Mouse (Mus musculus) layer of hippocampus, adult 11-12 months (tissue): Measurements from ENCODE around the gene Synrg.

Experiments used
- DNase-seq: peaks from one replicate; pipeline ENCODE4 v3.0.0; 2022; ENCODE audit warnings: low spot score

Synrg gene

DNA sequence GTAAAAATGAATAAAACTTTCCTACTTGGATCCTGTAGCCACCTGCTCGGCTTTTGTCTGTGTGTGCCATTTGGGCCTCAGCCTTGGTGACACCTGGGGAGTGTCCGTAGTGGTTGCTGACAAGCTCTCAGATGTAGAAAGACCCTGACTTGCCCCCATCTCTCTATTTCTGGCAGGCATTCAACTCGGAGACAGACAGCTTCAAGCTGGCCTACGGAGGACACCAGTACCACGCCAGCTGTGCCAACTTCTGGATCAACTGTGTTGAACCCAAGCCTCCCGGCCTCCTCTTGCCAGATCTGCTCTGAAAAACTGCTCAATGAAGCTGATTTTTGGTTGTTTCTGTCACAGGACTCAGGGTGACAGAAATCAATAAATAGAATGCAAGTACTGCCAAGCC is 76.4 kb downstream of the Synrg start:
- no peak for DNase-seq

DNA sequence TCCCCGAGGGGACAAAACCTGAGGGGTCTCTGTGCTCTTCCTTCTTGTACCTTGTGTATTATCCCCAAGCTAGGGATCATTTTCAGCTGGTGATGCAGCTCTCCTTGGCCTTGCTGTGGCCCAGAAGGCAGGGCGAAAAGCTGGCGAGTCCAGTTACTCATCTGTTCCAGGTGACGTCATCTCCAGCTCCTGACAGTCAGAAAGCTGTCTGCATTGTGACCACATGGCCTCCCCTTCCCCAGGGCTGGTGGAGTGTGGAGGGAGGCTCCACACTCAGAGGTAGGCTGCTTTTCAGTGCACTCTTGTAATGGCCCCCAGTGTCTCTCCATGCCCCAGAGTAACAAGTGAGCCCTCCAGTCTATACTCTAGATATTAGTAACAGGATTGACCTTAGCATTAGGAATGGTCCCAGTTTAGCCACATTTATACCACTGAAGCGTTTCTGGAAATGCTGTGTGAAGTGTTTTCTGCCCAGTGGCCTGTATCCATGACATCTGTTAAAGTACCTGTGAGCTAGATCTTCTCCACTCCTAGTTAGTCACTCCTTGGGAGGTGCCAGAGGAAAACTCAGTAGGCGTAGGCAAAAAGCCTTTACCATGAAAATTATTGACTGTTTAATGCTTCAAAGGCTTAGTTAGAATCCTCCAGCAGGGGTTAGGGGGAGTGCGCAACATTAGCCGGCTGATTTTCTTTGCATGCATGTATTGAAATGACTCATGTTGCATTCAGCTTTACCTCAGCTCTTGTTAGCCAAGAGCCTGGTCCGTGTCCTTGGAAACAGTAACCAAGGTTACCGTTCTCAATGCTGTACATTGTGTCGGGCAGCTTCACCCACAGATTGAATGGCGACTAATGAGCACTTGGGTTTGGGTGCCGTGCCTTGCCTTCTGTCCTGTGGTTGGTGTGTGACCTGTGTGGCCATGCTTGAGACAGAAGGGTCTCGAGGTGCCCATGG is 78.9 kb downstream of the Synrg start:
- peak; percentile 73 for DNase-seq

DNA sequence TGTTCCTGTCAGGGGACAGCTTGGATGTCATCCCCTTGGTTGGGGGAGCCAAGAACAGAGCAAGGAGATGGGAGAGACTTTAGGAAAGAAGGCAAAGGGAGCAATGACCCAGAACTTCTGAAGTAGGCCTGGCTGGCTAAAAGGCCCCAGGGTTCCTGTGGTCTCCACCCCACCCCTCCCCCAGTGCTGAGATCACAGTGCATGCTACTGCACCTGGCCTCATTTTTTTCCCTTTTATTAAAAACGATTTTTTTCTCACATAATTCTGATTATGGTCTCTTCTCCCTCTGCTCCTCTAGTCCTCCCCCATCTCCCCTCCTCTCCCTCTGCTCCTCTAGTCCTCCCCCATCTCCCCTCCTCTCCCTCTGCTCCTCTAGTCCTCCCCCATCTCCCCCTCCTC is 80.8 kb downstream of the Synrg start:
- no peak for DNase-seq

DNA sequence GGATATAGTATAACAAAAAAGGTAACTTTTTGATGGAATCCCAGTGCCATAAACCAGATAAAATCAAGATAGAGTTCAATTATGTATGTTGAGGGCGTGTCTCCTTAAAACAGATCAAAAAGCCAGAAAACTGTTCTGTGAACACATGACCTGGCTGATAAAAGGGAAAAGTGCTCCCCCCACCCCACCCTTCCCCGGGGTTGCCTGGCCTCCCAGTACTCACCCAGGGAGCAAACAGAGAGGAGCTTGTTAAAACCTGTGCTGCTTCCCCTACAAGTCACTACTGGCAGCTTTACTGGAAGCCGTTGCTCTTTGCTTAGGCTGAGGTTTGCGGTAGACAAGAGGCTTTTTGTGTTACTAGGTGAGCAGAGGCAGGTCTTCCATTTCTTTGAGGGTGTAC is 83.0 kb downstream of the Synrg start:
- no peak for DNase-seq

DNA sequence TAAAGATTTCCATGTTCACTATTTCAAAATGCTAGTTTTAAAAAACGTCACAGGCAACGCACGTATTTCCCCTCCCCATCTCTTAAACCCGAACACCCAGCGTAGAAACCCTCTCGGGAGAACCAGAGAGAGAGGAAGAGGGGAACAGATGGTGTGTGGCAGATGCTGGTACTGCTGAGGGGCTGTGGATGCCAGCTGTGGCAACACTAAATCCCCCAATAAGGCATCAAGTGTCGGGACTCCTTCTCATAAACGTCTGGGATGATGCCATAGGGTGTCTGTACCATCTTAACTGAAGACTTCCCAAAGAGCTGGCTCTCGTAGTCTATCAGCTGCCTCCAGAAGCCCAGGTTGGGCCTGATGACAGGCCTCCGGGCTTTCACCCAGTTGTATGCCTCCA is 84.2 kb downstream of the Synrg start:
- DNase-seq: no peak

DNA sequence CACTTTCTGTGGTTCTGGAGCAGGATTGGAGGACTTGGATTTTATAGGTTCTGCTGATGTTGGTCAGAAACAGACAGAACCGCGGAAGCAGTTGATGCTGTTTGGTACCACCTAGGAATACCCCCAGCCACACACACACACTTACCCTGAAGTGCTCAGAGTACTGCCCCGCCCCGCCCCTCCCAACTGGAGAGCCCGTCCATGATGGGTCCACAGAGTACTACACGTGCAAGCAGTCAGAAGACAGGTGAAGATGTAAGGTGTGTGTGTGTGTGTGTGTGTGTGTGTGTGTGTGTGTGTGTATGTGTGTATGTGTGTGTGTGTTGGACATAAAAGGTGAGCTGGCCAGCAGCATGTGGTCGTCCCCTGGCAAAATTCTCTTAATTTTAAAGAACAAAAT is 88.8 kb downstream of the Synrg start:
- no peak for DNase-seq

DNA sequence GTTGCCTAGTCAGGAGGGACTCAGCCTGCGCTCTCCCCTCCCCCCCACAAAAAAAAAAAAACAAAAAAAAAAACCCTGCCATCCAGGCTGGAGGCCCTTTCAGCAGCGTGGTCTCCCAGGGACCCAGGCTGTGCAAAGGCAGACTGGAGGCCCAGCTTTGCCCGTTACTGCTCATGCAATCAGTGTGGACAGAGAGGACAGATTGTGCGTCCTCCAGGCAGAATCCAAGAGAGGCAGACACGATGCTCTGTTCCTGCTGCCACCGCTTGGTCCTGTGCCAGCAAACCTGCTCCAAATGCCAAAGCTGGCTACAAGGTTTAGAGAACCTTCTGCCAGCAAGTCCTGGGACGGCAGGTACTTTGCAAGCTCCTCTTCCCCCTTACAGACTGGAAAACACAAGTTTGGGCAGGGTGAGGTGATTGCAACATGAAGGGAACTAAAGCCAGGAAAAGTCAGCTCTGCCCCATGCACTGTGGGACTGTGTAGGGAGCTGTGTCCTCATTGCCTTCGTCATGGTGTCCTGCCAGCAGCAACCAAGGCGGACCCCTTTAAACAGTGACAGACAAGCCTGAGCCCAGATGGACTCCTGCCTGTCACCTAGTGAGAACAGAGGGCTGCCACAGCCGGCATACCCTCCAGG is 89.4 kb downstream of the Synrg start:
- DNase-seq: peak; percentile 74

DNA sequence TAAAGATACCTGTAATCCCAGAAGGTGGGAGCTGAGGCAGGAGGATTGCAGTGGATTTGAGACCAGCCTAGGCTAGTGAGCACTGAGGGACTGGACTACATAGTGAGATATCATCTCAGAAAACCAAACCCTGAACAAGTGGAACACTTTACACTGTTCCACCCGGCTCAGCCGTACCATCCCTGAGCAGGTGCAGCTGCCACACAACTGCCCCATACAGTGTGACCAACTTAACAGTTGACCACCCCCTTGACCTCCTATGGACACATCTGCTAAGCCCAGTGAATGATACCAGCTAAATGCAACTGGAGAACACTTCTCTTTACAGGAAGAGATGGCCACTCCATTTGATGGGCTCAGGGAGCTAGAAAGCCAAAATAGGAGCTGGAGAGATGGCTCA is 93.2 kb downstream of the Synrg start:
- no peak for DNase-seq

DNA sequence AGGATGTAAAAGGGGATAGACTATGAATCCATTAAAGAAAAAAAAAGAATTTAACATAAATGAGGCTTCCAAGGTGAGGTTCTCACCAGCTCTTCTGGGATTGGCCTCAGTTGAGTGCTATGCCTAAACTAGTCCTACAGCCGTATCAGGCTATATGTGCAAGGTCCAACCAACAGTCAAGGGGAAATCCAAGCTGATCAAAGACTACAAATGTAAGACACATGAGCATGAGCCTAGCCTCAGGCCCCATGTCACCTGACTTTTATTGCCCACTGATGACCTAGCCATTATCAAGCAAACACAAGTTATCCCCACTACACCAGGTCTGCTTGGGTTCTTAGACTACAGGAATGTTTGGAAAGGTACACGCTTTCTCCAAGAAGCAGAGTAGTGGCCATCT is 95.6 kb downstream of the Synrg start:
- no peak for DNase-seq

DNA sequence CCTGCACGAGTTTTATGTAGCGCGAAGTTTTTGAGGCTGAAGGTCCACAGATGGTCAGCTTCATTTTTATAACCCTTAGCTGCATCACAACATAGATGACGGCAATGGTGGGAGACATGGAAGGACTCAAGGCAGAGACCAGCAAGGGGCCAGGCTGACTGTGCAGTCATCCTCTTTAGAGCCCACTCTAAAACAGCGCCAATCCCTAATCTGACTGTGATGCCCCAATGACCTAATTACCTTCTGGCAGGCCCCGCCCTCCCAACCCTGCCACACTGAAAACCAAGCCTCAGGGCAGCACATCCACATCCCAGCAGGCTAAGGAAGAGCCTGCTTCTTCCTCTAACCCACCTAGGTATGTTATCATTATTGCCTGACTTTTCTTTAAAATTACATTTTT is 96.4 kb downstream of the Synrg start:
- DNase-seq: no peak

DNA sequence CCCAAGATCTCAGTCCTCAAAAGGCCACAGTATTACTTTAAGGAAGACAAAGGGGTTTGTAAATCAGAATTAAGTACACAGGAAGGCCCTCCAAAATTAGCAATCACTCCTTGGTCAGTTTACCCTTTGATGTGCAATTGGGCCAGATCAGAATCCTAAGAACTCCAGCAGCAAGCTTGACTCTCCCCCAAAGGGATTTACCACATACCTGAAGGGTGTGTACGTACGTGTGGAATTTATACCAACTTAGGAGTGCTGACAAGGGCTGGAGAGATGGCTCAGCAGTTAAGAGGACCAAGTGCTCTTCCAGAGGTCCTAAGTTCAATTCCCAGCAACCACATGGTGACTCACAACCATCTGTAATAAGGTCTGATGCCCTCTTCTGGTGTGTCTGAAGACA is 97.7 kb downstream of the Synrg start:
- DNase-seq: no peak

DNA sequence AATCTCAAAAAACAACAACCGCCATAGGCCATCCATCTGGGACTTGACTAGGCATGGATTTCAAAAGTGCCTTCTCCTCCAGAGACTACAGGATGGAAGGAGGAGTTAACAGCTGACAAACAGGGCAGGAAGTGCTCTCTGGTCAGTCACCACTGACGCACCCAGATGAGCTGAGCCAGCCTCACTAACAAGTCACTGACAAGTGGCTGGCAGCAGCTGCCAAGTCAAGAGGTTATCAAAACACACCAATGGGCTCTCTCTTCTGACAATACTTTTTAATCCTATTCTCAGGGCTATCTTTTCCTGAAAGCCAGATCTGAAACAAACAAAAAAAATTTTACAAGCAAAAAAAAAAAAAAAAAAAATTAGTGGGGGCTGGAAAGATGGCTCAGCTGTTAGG is 98.6 kb downstream of the Synrg start:
- DNase-seq: no peak

DNA sequence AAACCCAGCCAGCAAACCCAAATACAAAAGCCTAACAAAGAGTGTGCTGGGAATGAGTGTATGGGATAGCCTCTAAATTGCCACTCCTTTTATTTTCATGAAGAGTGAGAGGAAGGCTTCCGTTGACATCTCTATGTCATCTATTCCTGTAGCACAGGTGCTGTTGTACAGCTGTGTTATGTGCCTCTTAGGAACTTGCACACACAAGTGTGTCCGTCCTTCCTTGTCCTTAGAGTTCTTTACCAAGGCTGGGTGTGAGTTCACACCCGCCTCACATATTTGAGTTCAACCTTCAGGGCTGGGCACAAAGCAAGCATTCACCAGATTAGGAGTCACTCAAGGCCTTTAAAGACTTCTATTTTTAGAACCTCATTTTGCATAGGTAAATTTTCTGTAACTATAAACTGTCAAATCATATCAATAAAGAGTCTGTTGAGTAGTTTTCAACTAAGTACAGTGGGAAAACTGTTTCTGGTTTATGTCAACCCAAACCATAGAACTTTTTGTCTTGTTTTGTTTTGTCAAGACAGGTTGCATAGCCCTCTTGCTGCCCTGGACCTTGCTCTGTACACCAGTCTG is 99.5 kb downstream of the Synrg start:
- no peak for DNase-seq

DNA sequence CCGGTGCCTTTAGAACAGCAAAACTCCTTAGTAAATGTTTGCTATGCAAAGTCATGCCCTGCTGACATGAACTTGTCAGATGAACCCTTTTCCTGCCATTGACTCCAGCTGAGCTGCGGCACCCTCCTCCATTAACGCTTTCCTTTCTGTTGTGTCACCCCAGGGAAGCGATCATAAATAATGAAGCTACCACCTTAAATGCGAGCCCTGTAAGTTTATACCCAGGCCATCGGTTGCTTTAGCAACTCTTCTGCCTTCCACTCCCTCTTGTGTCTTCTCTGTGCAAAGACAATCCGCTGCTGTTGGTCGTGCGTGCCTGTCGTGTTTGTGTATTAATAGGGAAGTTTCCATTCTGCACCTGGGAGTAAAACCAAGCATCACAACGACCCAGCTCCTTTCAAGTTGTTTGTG is 101.8 kb downstream of the Synrg start:
- DNase-seq: peak; percentile 41

DNA sequence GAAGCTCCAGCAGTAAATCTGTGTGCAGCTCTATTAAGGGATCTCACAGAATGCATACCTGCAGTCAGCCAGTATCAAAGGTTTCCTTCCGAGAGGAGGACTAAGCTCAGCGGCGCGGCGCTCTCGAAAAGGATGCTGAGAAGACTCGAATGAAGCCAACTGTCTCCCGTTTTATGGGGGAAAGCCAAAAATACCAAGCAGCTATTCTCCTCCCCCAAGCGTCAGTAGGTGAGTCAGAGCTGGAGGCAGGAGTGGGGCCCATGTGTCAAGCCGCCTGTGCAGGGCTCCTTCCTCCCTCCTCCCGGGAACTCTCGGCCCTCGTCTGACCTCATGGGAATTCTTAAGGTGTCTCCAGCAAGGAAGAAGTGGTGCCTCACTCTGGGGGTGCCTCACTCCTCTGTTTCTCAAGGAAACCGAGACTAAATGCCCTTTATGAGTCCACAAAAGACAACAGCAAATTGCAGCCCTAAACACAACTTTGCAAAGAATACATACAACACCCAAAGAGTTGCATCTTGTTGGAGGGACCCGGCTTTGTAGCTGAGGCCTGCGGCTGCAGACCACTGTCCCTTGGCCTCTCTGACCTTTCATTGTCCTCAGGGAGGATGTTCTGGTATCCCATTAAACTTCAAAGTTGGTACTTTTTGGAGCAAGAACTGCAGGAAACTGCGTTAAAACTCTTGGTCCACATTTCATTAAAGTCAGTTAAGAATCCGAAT is 102.9 kb downstream of the Synrg start:
- peak; percentile 54 for DNase-seq

DNA sequence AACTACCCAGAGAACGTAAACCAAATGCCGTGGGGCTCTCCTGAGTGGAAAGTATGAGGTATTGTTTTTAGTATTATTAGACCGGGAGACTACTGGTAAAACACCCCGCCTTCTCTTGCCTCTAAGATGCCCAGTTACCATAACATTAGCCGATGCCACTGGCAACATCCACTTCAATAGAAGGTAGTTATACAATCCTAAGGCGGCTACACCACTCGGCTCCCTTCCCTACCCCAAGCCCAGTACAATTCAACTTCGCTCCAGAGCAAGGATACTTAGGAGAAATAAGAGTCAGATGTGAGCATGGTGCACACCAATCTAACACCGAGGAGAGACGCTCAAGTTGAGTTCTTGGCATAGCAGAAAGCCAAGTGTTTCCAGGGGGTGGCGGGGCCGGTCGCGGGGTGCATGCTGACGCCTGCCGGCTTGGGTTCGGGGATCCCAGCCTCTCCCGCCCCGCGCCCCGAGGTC is 103.5 kb downstream of the Synrg start:
- no peak for DNase-seq

DNA sequence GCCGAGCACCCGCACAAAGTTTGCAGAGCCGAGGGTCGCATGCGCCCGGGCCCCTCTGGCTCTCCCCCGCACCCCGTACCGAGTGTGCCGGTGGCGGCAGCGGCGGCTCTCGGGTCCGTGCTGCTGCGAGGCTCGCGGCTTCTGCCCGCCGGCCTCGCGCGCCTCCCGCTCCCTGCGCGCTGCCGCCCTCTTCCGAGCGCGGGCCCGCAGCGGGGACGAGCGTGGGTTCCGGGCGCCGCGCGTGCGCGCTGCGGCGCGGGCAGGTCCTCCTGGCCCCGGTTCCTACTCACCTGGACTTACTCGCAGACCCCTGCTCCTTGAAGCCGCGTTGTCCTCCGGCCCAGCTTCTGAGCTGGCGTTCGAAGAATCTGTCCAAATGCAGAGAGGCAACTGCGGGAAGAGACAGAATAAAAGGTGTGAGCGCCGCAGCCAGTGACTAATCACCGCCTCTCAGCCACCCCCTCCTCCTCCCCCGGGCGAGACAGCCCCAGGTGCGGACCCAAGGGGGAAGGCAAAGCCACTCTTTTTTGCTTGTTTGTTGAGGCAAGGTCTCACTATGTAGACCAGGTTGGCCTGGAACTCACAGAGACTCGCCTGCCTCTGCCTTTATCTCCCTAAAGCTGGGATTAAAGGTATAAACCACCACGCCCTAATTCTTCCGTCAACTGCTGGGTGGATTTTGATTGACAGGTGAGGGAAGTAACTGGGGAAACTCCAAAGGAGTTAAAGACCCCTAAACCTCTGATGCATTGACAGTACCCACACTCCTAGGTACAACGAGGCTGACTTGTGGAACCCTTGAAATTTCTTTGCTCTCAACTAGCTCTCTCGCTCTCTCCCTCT is 104.2 kb downstream of the Synrg start:
- DNase-seq: peak; percentile 43

DNA sequence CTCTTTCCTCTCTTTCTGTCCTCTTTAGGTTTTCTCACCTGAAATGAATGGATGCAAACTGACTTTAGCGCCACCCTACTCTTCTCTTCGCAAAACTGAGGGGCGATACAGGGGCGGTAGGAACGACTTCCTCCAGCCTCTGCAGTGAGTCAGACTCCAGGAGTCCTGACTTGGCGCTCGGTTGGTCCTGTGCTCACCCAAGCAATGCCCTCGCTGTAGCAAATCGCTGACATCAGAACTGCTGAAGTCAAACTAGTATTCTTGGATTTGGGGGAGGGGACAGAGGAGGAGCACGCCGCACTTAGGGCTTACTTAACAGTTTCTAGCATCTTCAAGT is 104.8 kb downstream of the Synrg start, which contains the start of gene Dusp14:
Gene Dusp14, minus strand, starts transcription at position 228 of the 337 bp plus-strand sequence.
- DNase-seq: no peak

DNA sequence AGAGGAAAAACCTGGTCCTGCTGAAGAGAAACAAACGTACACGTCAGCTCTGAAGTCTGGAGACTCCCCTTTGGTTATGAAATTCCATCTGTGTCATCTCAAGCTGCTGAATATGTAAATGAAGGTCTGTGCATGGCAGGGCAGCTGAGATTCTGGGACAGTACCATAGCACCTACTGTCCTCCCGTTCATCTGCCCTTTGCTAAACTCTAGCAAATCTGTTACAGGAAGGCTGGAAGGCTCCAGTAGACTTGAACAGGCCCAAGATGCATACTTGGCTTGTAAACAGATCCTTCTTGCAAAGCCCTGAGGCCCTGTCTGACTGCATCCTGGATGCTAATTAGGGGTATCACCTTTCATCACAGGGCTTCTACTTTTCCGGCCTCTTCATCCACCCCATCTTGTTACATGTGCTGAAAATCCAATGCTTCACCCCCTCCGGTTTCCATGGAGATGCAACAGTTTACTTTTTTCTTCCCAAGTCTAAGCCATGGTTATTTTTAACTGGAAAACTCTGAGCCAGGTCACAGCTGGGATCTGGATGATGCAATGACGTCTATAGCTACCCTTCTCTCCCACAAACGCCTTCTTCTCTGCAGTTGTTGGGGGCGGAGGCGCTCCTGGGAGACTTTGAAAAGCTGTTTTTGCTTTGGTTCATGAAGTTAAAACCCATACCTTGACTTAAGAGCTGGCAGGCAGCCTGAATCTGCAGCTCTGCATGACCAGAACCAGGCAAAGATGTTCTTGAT is 108.8 kb downstream of the Synrg start:
- peak; percentile 51 for DNase-seq
